Comparison of ENCODE assay signal across 27 mouse cellular contexts in the genomic region with DNA sequence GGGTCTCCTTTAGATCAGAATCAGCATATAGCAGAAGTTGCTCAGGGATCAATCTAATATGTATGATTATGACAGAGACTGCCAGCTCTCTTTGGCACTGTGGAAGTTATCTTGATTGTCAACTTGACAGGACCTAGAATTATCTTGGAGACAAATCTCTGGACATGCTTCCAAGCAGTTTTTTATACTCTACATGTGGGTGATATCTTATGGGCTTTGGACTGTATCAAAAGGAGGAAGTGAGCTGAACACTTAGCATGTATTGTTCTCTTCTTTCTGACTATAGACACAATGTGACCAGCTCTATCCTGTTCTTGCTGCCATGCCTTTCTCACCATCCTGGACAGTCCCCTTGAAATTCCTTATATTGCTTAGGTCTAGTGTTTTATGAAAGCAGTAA. TPM values are rescaled to one million over a fixed set of nuclear protein-coding genes. Genes with fewer than 3 reads are reported as not detected.
A peak's percentile ranks its signal among the peaks of the same experiment; 100 is the strongest.
DNase-seq lines count a peak whose midpoint lies in the region; ATAC-seq and TF ChIP-seq lines count a peak whose summit lies in the region.
"Had no signal": no experiment of that assay in that cellular context is flagged by ENCODE, and none has a peak within 500 bp of the region (broad histone marks: within the 10 kb centered on the region; RNA-seq: fewer than 3 reads in every experiment).

No protein-coding gene starts in this region.

- DNase-seq in heart, adult 11 months: peak; percentile 30
- DNase-seq in heart, adult 2 months: no peak
- DNase-seq in midbrain, embryonic 11.5 days (ENCODE audit: low spot score, missing footprints): peak; percentile 17
- DNase-seq in midbrain, postnatal 0 days (ENCODE audit: low spot score): no peak
- DNase-seq in retina, embryonic 14.5 days (ENCODE audit: low spot score): no peak
- DNase-seq: adrenal gland, adult 2 months; adrenal gland, postnatal 10 days; adrenal gland, postnatal 25 days; B cell, adult 2 months; cerebellum, adult 11 months; cerebellum, adult 18-20 months; cerebellum, adult 8-10 months; cerebellum, adult 9-11 months; cerebellum, postnatal 14 days; cerebellum, postnatal 36 days; embryo, embryonic 11 days had no signal

- no peak for TF ChIP-seq POLR2A in heart, adult 2 months (IDR thresholded peaks at IDR 0.05; ENCODE audit: insufficient read depth, low read depth, low read length)

- no peak for TF ChIP-seq CTCF in heart, adult 2 months (IDR thresholded peaks at IDR 0.05)
- no peak for TF ChIP-seq CTCF in midbrain, postnatal 0 days (IDR thresholded peaks at IDR 0.05)

- H3K36me3 ChIP-seq in heart, adult 2 months (ENCODE audit: control insufficient read depth, insufficient read depth, low read length): no peaks in the 10 kb centered on the region
- no peaks in the 10 kb centered on the region for H3K36me3 ChIP-seq in midbrain, embryonic 11.5 days (ENCODE audit: control insufficient read depth, insufficient read depth, low read length)
- H3K36me3 ChIP-seq in midbrain, postnatal 0 days (ENCODE audit: insufficient read depth, low read length): no peaks in the 10 kb centered on the region
- H3K36me3 ChIP-seq: embryonic facial prominence, embryonic 13.5 days; embryonic facial prominence, embryonic 15.5 days; forebrain, embryonic 12.5 days had no signal

- H3K4me3 ChIP-seq in heart, adult 2 months: no peak overlapping the region
- no peak overlapping the region for H3K4me3 ChIP-seq in midbrain, embryonic 11.5 days (ENCODE audit: low read depth, low read length)
- H3K4me3 ChIP-seq in midbrain, postnatal 0 days (ENCODE audit: low read depth, low read length): no peak overlapping the region
- H3K4me3 ChIP-seq: embryonic facial prominence, embryonic 13.5 days; embryonic facial prominence, embryonic 15.5 days; erythroblast, embryonic 14.5 days; forebrain, embryonic 10.5 days; forebrain, embryonic 12.5 days had no signal

- H3K79me2 ChIP-seq in heart, adult 2 months (replicated peaks; ENCODE audit: control insufficient read depth, insufficient read depth, low read length): no peaks in the 10 kb centered on the region

- no peaks in the 10 kb centered on the region for H3K4me1 ChIP-seq in heart, adult 2 months (ENCODE audit: control insufficient read depth, insufficient read depth, low read length)
- H3K4me1 ChIP-seq in midbrain, embryonic 11.5 days (ENCODE audit: control insufficient read depth, insufficient read depth, low read length): no peaks in the 10 kb centered on the region
- no peaks in the 10 kb centered on the region for H3K4me1 ChIP-seq in midbrain, postnatal 0 days (ENCODE audit: insufficient read depth, low read length)
- H3K4me1 ChIP-seq: embryonic facial prominence, embryonic 13.5 days; embryonic facial prominence, embryonic 15.5 days; forebrain, embryonic 10.5 days; forebrain, embryonic 12.5 days had no signal

- TF ChIP-seq EP300 in heart, adult 2 months (IDR thresholded peaks at IDR 0.05; ENCODE audit: insufficient read depth, low read depth, low read length): no peak

- H3K27me3 ChIP-seq in heart, adult 2 months (ENCODE audit: control insufficient read depth, insufficient read depth, low read length): no peaks in the 10 kb centered on the region
- H3K27me3 ChIP-seq in midbrain, embryonic 11.5 days (ENCODE audit: control insufficient read depth, insufficient read depth, low read length): no peaks in the 10 kb centered on the region
- no peaks in the 10 kb centered on the region for H3K27me3 ChIP-seq in midbrain, postnatal 0 days (ENCODE audit: insufficient read depth, low read length)
- H3K27me3 ChIP-seq: CH12.LX; embryonic facial prominence, embryonic 13.5 days; embryonic facial prominence, embryonic 15.5 days; forebrain, embryonic 12.5 days had no signal

- no peak overlapping the region for H3K4me2 ChIP-seq in midbrain, embryonic 11.5 days
- no peak overlapping the region for H3K4me2 ChIP-seq in midbrain, postnatal 0 days (ENCODE audit: low read depth, low read length, poor library complexity, severe bottlenecking)
- H3K4me2 ChIP-seq: embryonic facial prominence, embryonic 13.5 days; embryonic facial prominence, embryonic 15.5 days; forebrain, embryonic 12.5 days had no signal

- intact Hi-C loops in heart, adult 2 months (cut with DNase I): no loop called here

- no peak overlapping the region for H3K27ac ChIP-seq in heart, adult 2 months
- no peak overlapping the region for H3K27ac ChIP-seq in midbrain, embryonic 11.5 days (ENCODE audit: low read depth, low read length)
- no peak overlapping the region for H3K27ac ChIP-seq in midbrain, postnatal 0 days (ENCODE audit: low read depth, low read length)
- H3K27ac ChIP-seq: embryonic facial prominence, embryonic 13.5 days; embryonic facial prominence, embryonic 15.5 days; forebrain, embryonic 10.5 days; forebrain, embryonic 12.5 days had no signal

- no peak for ATAC-seq in midbrain, embryonic 11.5 days (ENCODE audit: low FRiP score)
- ATAC-seq in midbrain, postnatal 0 days (ENCODE audit: low FRiP score): no peak
- ATAC-seq: CD4-positive, CD25-positive, alpha-beta regulatory T cell, adult 4 months; forebrain, embryonic 14.5 days; forebrain, embryonic 16.5 days had no signal

- H3K9ac ChIP-seq in heart, adult 2 months (ENCODE audit: low read depth, low read length): no peak overlapping the region
- H3K9ac ChIP-seq in midbrain, embryonic 11.5 days (ENCODE audit: low read length): no peak overlapping the region
- no peak overlapping the region for H3K9ac ChIP-seq in midbrain, postnatal 0 days (replicated peaks; ENCODE audit: low read length, poor library complexity, severe bottlenecking)
- H3K9ac ChIP-seq: embryonic facial prominence, embryonic 13.5 days; embryonic facial prominence, embryonic 15.5 days; forebrain, embryonic 12.5 days had no signal

- no peaks in the 10 kb centered on the region for H3K9me3 ChIP-seq in midbrain, embryonic 11.5 days (ENCODE audit: control insufficient read depth, low read length)
- H3K9me3 ChIP-seq in midbrain, postnatal 0 days (ENCODE audit: low read length): no peaks in the 10 kb centered on the region
- H3K9me3 ChIP-seq: embryonic facial prominence, embryonic 13.5 days; embryonic facial prominence, embryonic 15.5 days; forebrain, embryonic 10.5 days; forebrain, embryonic 12.5 days; G1E had no signal

RNA-seq across cellular contexts. Expression of gene Ptprn2, which starts 11.8 kb away (rescaled TPM):
- under 1 TPM in 1 of 2 experiments, not detected in 1; 0.23 TPM for total RNA-seq in heart, adult 2 months (2021)
- polyA plus RNA-seq in heart, adult 2 months (2012; rRNA removed): 0.21 and 0.32 TPM in 2 replicates
- polyA plus RNA-seq in midbrain, embryonic 11.5 days (2014; fragmentation: Nextera tagmentation; extraction: Ambion mirVana): 7.0 and 7.3 TPM in 2 replicates
- total RNA-seq in midbrain, postnatal 0 days (2014; rRNA removed): 110 and 120 TPM in 2 replicates
- polyA plus RNA-seq in midbrain, postnatal 0 days (2015; fragmentation: Nextera tagmentation; extraction: Ambion mirVana): 17.1 and 22.2 TPM in 2 replicates
- total RNA-seq: CH12.LX; common myeloid progenitor, adult 5-6 weeks had no signal
- polyA plus RNA-seq: CD4-positive, CD25-positive, alpha-beta regulatory T cell, adult 4 months; G1E had no signal

Comparison
In these comparisons a context has a peak if more than half of its experiments do, and no peak if none do; other contexts are left out.
1. DNase-seq: peak in heart, adult 11 months (single experiment) and midbrain, embryonic 11.5 days (single experiment); none in heart, adult 2 months (0 of 2), midbrain, postnatal 0 days (single experiment) and retina, embryonic 14.5 days (single experiment).